ENCODE assay signal across 13 mouse cellular contexts in the genomic region with DNA sequence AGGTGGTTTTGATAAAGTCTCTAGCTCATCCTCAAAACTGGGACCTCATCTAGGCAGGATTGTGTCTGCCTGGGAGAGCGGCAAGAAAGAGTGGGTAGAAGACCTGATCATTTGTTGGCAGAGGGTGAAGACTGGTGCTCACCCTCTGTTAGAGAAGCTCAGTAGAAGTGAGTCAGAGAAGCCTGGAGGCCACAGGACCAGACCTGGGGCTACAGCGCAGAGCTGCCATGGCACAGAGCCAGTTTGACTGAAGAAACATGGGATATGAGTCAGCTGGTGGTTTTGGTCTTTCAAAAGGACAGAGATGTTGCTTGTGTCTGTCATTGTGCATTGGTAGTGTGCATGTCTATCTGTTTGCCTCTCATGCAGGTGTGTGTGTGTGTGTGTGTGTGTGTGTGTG. TPM values are rescaled to one million over a fixed set of nuclear protein-coding genes. Genes with fewer than 3 reads are reported as not detected.
A peak's percentile ranks its signal among the peaks of the same experiment; 100 is the strongest.
DNase-seq lines count a peak whose midpoint lies in the region; ATAC-seq and TF ChIP-seq lines count a peak whose summit lies in the region.
"Had no signal": no experiment of that assay in that cellular context is flagged by ENCODE, and none has a peak within 500 bp of the region (broad histone marks: within the 10 kb centered on the region; RNA-seq: fewer than 3 reads in every experiment).

No protein-coding gene starts in this region.

- no peak for TF ChIP-seq POLR2A in lung, adult 2 months (IDR thresholded peaks at IDR 0.05; ENCODE audit: borderline replicate concordance, extremely low read depth, low read depth, low read length)
- no peak for TF ChIP-seq POLR2A in cerebellum, adult 2 months (IDR thresholded peaks at IDR 0.05; ENCODE audit: borderline replicate concordance, insufficient read depth, low read length)

- no peak for ATAC-seq in lung, embryonic 14.5 days (ENCODE audit: insufficient read depth)
- peak; percentile 44; the same call in 1 of the 2 replicates for ATAC-seq in megakaryocyte progenitor cell, adult 5-6 weeks (replicated peaks; ENCODE audit: poor library complexity)

- H3K27me3 ChIP-seq in lung, embryonic 14.5 days (ENCODE audit: insufficient read depth, low read length) = no peaks in the 10 kb centered on the region
- no peaks in the 10 kb centered on the region for H3K27me3 ChIP-seq in cerebellum, adult 2 months (ENCODE audit: control insufficient read depth, insufficient read depth, low read length)
- H3K27me3 ChIP-seq: midbrain, embryonic 12.5 days; neural tube, embryonic 12.5 days had no signal

- no peak overlapping the region for H3K27ac ChIP-seq in lung, embryonic 14.5 days (ENCODE audit: low read depth)
- 0 out of 2 replicates have a peak overlapping the region, but pooled peaks have one; percentile 28 for H3K27ac ChIP-seq in cerebellum, adult 2 months (ENCODE audit: insufficient read depth, low read length)
- H3K27ac ChIP-seq: heart, embryonic 10.5 days; kidney, postnatal 0 days; midbrain, embryonic 12.5 days; neural tube, embryonic 12.5 days had no signal

- WGBS in lung, embryonic 14.5 days = 80% methylated on average over 2 of the region's 2 CpGs
- WGBS in lung, adult 2 months = 78% methylated on average over 2 of the region's 2 CpGs
- 11% methylated on average over 2 of the region's 2 CpGs for WGBS in cerebellum, adult 2 months

- no peak overlapping the region for H3K4me2 ChIP-seq in lung, embryonic 14.5 days
- H3K4me2 ChIP-seq: liver, embryonic 11.5 days; midbrain, embryonic 12.5 days; neural tube, embryonic 12.5 days had no signal

- no peak overlapping the region for H3K4me3 ChIP-seq in lung, embryonic 14.5 days (ENCODE audit: low read depth, low read length)
- no peak overlapping the region for H3K4me3 ChIP-seq in lung, adult 2 months (replicated peaks; ENCODE audit: extremely low read depth, low read depth, low read length)
- no peak overlapping the region for H3K4me3 ChIP-seq in cerebellum, adult 2 months (replicated peaks; ENCODE audit: insufficient read depth, low read depth, low read length)
- H3K4me3 ChIP-seq: erythroblast, embryonic 14.5 days; heart, embryonic 10.5 days; midbrain, embryonic 12.5 days; neural tube, embryonic 12.5 days had no signal

- DNase-seq in lung, embryonic 14.5 days = peak; percentile 23
- DNase-seq in lung, adult 2 months = no peak
- peak; percentile 28 for DNase-seq in adipocyte (ENCODE audit: low spot score)
- DNase-seq in cerebellum, adult 2 months = peak; percentile 68 to 85
- DNase-seq in thymus, postnatal 10 days (ENCODE audit: low spot score in 2 of 2) = no peak
- DNase-seq in thymus, postnatal 0 days (ENCODE audit: low spot score) = no peak

- no peaks in the 10 kb centered on the region for H3K4me1 ChIP-seq in lung, embryonic 14.5 days (ENCODE audit: insufficient read depth)
- H3K4me1 ChIP-seq in lung, adult 2 months (ENCODE audit: control insufficient read depth, insufficient read depth, low read length) = no peaks in the 10 kb centered on the region
- H3K4me1 ChIP-seq in cerebellum, adult 2 months (ENCODE audit: control insufficient read depth, insufficient read depth, low read length) = peaks cover 25% of the 10 kb centered on the region
- H3K4me1 ChIP-seq: midbrain, embryonic 12.5 days; neural tube, embryonic 12.5 days had no signal

- no peaks in the 10 kb centered on the region for H3K36me3 ChIP-seq in lung, embryonic 14.5 days (ENCODE audit: insufficient read depth)
- H3K36me3 ChIP-seq: midbrain, embryonic 12.5 days; neural tube, embryonic 12.5 days had no signal

- H3K9ac ChIP-seq in lung, embryonic 14.5 days = no peak overlapping the region
- H3K9ac ChIP-seq: midbrain, embryonic 12.5 days; neural tube, embryonic 12.5 days had no signal

- TF ChIP-seq CTCF in lung, embryonic 14.5 days (IDR thresholded peaks at IDR 0.05; ENCODE audit: low read depth) = no peak
- no peak for TF ChIP-seq CTCF in lung, adult 2 months (IDR thresholded peaks at IDR 0.05; ENCODE audit: insufficient read depth, low read length)
- no peak for TF ChIP-seq CTCF in cerebellum, adult 2 months (IDR thresholded peaks at IDR 0.05; ENCODE audit: borderline replicate concordance, insufficient read depth, low read depth, low read length)

- no peaks in the 10 kb centered on the region for H3K9me3 ChIP-seq in lung, embryonic 14.5 days (ENCODE audit: low read depth, low read length)
- H3K9me3 ChIP-seq: heart, embryonic 10.5 days; midbrain, embryonic 12.5 days; neural tube, embryonic 12.5 days had no signal

RNA-seq across cellular contexts. Expression of gene Slc4a4, which starts 26.0 kb away (rescaled TPM):
- 5.2 and 5.6 TPM in 2 replicates for polyA plus RNA-seq in lung, embryonic 14.5 days (2014; fragmentation: Nextera tagmentation; extraction: Ambion mirVana)
- 2.7 and 4.8 TPM in 2 replicates for polyA plus RNA-seq in lung, adult 2 months (2012; rRNA removed)
- polyA plus RNA-seq in cerebellum, adult 2 months (2012; rRNA removed) = 114 and 118 TPM in 2 replicates
- not detected in 2 replicates for total RNA-seq in megakaryocyte progenitor cell, adult 5-6 weeks (2015)
- not detected in 2 replicates for total RNA-seq in megakaryocyte progenitor cell, adult 5-6 weeks (2017)
- 1.1 and 1.5 TPM in 2 replicates for polyA plus RNA-seq in thymus, postnatal 0 days (2015; fragmentation: Nextera tagmentation; extraction: Ambion mirVana)
- polyA plus RNA-seq: erythroblast, embryonic 14.5 days had no signal

Comparison
In these comparisons a context has a peak if more than half of its experiments do, and no peak if none do; other contexts are left out.
1. DNase-seq: peak in lung, embryonic 14.5 days (single experiment), adipocyte (single experiment) and cerebellum, adult 2 months (2 of 2); none in lung, adult 2 months (single experiment), thymus, postnatal 10 days (0 of 2) and thymus, postnatal 0 days (single experiment).
2. RNA of gene Slc4a4, which starts 26.0 kb away (polyA plus RNA-seq): 114 to 118 TPM in cerebellum, adult 2 months; 5.2 to 5.6 TPM in lung, embryonic 14.5 days, 2.7 to 4.8 TPM in lung, adult 2 months and 1.1 to 1.5 TPM in thymus, postnatal 0 days; every median in the first group is over 10 times any median in the second.